27 mouse cellular contexts compared by ENCODE assay signal in genomic region chr5:38798910-38799309, GRCm38 (mm10).
DNase-seq lines count a peak whose midpoint lies in the region; ATAC-seq lines count a peak whose summit lies in the region.
"Had no signal": no experiment of that assay in that cellular context is flagged by ENCODE, and none has a peak within 500 bp of the region (broad histone marks: within the 10 kb centered on the region; RNA-seq: fewer than 3 reads in every experiment).

No protein-coding gene starts in this region.

- H3K4me3 ChIP-seq in kidney, embryonic 14.5 days (ENCODE audit: low read length): no peak overlapping the region
- no peak overlapping the region for H3K4me3 ChIP-seq in limb, embryonic 13.5 days
- H3K4me3 ChIP-seq: embryonic facial prominence, embryonic 12.5 days; heart, embryonic 15.5 days; left cerebral cortex, adult 2 months; lung, embryonic 15.5 days had no signal

- no peak overlapping the region for H3K9ac ChIP-seq in kidney, embryonic 14.5 days (ENCODE audit: low read depth, low read length)
- no peak overlapping the region for H3K9ac ChIP-seq in limb, embryonic 13.5 days
- H3K9ac ChIP-seq: embryonic facial prominence, embryonic 12.5 days; heart, embryonic 15.5 days; lung, embryonic 15.5 days had no signal

- H3K4me2 ChIP-seq in kidney, embryonic 14.5 days (replicated peaks; ENCODE audit: low read depth, low read length): no peak overlapping the region
- H3K4me2 ChIP-seq in limb, embryonic 13.5 days (replicated peaks): no peak overlapping the region
- H3K4me2 ChIP-seq: embryonic facial prominence, embryonic 12.5 days; heart, embryonic 15.5 days; liver, embryonic 11.5 days; lung, embryonic 15.5 days; midbrain, embryonic 11.5 days had no signal

- no peaks in the 10 kb centered on the region for H3K27me3 ChIP-seq in kidney, embryonic 14.5 days (ENCODE audit: control insufficient read depth, insufficient read depth, low read length)
- peaks cover 13% of the 10 kb centered on the region for H3K27me3 ChIP-seq in limb, embryonic 13.5 days
- H3K27me3 ChIP-seq: embryonic facial prominence, embryonic 12.5 days; heart, embryonic 15.5 days; lung, embryonic 15.5 days; Patski had no signal

- H3K4me1 ChIP-seq in kidney, embryonic 14.5 days (ENCODE audit: control insufficient read depth, insufficient read depth, low read length): 0 out of 2 replicates have a peak, but pooled peaks cover 3% of the 10 kb centered on the region
- H3K4me1 ChIP-seq in limb, embryonic 13.5 days: peaks cover 9% of the 10 kb centered on the region; the same call in 1 of the 2 replicates
- H3K4me1 ChIP-seq: embryonic facial prominence, embryonic 12.5 days; heart, embryonic 15.5 days; lung, embryonic 15.5 days had no signal

- ATAC-seq in kidney, embryonic 14.5 days (ENCODE audit: low FRiP score, low TSS enrichment): peak; percentile 86
- peak; percentile 83 for ATAC-seq in limb, embryonic 13.5 days (ENCODE audit: low FRiP score, low read depth)
- ATAC-seq: forebrain, embryonic 16.5 days; hindbrain, postnatal 0 days; intestine, embryonic 16.5 days; midbrain, embryonic 16.5 days; Patski had no signal

- 22% methylated on average over 7 of the region's 7 CpGs for WGBS in kidney, embryonic 14.5 days
- WGBS in limb, embryonic 13.5 days: 13% methylated on average over 7 of the region's 7 CpGs

- H3K9me3 ChIP-seq in kidney, embryonic 14.5 days (ENCODE audit: control insufficient read depth, low read length): no peaks in the 10 kb centered on the region
- H3K9me3 ChIP-seq in limb, embryonic 13.5 days: no peaks in the 10 kb centered on the region
- H3K9me3 ChIP-seq: embryonic facial prominence, embryonic 12.5 days; heart, embryonic 15.5 days; lung, embryonic 15.5 days had no signal

- no peak overlapping the region for H3K27ac ChIP-seq in kidney, embryonic 14.5 days (ENCODE audit: low read depth, low read length)
- H3K27ac ChIP-seq in limb, embryonic 13.5 days: no peak overlapping the region
- H3K27ac ChIP-seq: embryonic facial prominence, embryonic 12.5 days; heart, embryonic 15.5 days; hindbrain, postnatal 0 days; left cerebral cortex, adult 2 months; lung, embryonic 15.5 days; stomach, postnatal 0 days had no signal

- H3K36me3 ChIP-seq in kidney, embryonic 14.5 days (ENCODE audit: control insufficient read depth, insufficient read depth, low read length): no peaks in the 10 kb centered on the region
- H3K36me3 ChIP-seq in limb, embryonic 13.5 days: no peaks in the 10 kb centered on the region
- H3K36me3 ChIP-seq: embryonic facial prominence, embryonic 12.5 days; heart, embryonic 15.5 days; lung, embryonic 15.5 days had no signal

- peak; percentile 13 for DNase-seq in adrenal gland, postnatal 25 days
- DNase-seq in adrenal gland, postnatal 10 days: no peak
- DNase-seq in kidney, postnatal 25 days: no peak
- DNase-seq in hindlimb bud, embryonic 11.5 days (ENCODE audit: extremely low spot score, low read depth, low spot score): peak; percentile 46
- DNase-seq in heart, adult 8-10 months (ENCODE audit: low spot score): no peak
- no peak for DNase-seq in frontal cortex, adult 2 months (ENCODE audit: extremely low spot score in 1 of 2, low spot score in 1 of 2)
- DNase-seq: cerebellum, adult 18-20 months; cerebellum, postnatal 10 days; gastrocnemius, postnatal 10 days; kidney, postnatal 10 days; right cerebral cortex, postnatal 4 days; thymus, adult 18-20 months; thymus, postnatal 25 days had no signal

Comparison
In these comparisons a context has a peak if more than half of its experiments do, and no peak if none do; other contexts are left out.
1. DNase-seq: peak in adrenal gland, postnatal 25 days (single experiment) and hindlimb bud, embryonic 11.5 days (single experiment); none in adrenal gland, postnatal 10 days (single experiment), kidney, postnatal 25 days (0 of 2), heart, adult 8-10 months (single experiment) and frontal cortex, adult 2 months (0 of 2).